Mouse (Mus musculus): ENCODE results near the gene Crtc1.

Crtc1 gene

DNA sequence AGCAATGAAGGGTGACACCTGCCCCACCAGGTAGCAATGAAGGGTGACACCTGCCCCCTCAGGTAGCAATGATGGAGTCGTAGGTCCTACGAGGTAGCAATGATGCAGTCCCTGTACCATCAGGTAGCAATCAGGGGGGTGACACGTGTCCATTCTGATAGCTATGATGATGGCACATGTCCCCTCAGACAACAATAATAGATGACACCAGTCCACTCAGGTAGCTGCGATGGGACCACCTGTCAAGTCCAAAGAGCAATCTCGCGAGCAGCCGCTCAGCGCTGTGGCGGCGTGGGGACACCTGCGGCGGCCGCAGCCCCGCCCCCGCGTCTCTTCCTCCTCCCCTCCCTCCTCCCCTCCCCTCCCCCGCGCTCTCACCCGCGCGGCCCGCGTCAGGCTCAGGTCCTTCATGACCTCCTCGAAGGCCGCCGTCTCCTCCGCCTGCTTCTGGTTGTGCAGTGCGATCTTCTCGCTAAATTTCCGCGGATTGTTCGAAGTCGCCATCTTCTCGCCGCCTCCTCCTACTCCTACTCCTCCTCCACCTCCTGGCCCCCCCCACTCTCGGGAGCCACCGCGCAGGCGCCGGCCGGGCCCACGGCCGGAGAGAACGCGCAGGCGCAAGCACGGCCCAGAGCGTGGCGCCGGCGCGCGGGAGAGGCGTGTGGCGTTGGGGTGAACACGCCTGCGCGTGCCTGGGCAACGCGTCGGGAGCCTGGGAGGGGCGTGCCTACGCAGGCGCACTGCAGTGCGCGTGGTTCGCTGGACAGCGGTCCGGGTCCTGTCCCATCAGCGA is at the start of gene Crtc1:
Crtc1 (minus strand) TSS at position 525 of the 793 bp plus-strand sequence.
- peak; percentile 94 to 97 for DNase-seq (ENCODE audit: low spot score in 2 of 2)

DNA sequence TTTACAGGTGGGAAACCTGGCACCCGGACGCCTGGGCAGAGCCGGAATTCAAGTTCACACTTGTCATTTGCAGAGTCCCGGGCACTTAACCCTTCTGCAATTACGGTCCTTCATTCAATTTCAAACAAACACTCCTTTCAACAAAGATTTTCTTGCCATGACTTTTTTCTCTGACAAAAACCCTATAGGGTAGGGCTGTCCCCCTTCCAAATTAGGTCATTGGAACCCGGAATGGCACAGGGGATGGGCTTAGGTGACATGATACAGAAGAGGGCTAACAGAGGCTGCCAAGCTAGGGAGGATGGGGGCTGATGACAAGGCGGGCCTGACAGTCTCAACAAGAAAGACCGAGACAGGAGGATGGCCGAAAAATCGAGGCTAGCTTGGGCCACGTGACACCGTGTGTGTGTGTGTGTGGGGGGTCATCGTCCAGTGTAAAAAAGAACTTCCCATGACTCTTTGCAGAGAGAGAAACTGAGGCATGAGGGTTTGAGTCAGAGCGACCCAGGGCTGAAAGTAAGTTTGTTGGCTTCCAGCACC is 49.6 kb upstream of the Crtc1 start:
- DNase-seq (ENCODE audit: low spot score in 2 of 2), result no peak

DNA sequence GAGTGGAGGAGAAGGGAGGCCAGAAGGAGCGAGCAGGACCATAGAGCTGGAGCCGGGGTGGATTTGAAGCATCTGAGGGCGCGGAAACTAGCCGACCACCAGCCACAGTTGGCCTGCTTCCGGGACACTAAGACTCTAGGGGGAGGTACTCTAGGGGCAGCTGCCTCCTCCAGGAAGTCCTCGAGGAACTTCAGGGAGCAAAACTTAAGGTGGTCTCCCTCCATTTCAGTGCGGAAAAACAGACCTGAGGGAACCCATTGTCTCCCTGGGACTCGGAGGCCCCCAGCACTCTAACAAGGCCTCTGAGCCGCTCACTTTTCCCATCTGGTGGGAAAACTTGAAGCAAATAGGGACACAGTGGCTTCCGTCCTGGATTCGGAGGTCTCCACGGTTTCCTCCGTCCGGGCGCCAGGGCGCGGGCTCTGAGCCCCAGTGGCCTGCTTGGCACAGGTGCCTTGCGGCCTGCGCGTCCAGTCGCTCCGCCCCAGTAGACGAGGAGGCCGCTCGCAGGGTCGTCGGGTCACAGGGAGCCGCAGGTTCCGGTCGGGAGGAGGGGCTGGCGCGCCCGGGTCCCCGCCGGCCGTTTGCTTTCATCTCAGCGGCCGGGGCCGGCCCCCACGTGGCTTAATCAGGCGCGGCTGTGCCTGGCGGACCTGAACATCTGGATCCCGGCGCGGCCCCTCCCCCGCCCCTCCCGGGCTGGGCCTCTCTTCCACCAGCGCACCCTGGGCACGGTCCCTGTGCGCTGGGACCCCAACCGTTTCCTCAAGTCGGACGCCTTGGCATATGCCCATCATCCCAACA is 48.8 kb upstream of the Crtc1 start:
- no peak for DNase-seq (ENCODE audit: low spot score in 2 of 2)

DNA sequence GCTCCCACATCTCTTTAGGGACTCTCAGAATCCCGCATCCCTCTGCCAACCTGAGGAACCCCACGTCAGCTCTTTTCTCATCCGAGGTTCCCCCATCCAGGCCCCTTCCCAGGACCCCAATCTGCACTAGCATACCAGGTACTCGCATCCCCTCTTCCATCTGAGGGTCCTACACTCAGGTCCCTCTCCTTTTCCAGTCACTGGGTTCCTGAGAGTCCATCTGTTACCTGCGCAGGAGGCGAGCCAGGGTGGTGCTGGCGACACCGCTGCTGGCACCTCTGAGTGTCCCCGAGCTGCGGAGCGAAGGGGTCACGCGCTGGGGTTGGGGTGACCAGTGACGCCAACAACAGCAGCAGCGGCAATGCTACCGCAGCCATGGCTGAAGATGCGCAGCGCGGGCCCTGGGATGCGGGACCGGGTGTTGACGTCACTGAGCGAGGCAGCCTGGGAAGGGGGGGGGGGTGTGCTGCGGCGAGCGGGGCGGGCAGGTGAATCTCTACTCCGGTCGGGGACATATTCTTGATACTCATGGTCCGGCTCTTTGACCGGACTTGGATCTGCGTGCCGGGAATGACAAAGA is 47.7 kb upstream of the Crtc1 start, which contains the start of gene Tmem59l:
Tmem59l (minus strand) TSS at position 418 of the 580 bp plus-strand sequence.
- DNase-seq (ENCODE audit: low spot score in 2 of 2), result no peak

DNA sequence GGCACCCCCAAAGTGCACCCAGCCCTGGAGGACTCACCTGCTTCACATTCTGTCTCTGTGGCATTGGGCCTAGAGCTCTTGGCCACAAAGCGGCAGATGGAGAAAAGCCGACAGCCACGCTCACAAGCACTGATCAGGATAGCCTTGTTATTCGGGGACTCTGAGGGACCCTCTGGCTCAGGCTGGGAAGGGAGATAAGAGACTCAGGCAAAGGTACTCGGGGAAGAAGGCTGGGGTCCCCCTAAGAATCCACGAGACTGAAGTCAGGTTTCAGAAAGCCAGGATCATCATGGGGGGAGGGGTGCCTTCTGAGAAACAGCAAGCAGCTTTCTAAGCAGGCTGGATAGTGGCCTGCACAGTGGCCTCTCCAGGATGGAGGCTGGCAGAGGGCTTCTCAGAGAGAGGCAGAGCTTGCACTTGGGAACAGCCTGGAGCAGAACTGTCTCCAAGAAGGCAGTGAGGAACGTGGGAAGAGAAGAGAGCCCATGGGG is 46.9 kb upstream of the Crtc1 start:
- no peak for DNase-seq (ENCODE audit: low spot score in 2 of 2)

DNA sequence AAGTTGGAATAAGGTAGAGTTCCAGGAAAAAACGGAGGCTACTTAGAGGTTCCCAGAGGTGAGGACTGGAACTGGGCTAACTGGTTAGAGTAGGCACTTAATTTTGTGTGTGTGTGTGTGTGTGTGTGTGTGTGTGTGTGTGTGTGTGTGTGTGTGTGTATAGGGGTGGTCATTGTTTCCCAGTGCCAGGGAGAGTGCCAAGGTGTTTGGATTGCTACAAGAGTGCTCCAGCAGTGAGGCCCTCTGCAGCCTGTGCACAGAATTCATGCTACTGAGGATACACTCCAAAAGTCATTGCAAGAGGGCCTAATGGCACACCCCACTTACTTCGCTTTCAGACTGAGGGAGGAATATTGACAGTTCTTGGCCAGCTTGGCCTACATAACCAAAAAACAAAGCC is 43.6 kb upstream of the Crtc1 start:
- no peak for DNase-seq (ENCODE audit: low spot score in 2 of 2)

DNA sequence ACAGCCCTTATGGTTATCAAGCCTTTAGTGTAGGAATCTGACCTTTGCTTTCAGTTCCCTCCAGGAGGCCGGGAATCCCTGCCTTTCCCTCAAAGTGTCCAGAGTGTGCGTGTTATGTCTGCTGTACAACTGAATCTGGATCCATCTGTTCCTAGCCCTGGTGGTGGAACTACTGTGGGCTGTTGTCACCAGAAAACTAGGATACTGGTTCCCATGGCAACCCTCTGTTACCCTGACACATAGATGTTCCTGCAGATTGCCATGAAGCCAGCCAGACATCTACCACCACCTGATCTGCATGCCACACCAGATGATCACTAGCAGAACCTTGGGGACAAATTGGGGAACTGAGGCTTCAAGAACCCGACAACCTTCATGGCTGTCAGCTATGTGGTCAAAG is 42.5 kb upstream of the Crtc1 start:
- no peak for DNase-seq (ENCODE audit: low spot score in 2 of 2)

DNA sequence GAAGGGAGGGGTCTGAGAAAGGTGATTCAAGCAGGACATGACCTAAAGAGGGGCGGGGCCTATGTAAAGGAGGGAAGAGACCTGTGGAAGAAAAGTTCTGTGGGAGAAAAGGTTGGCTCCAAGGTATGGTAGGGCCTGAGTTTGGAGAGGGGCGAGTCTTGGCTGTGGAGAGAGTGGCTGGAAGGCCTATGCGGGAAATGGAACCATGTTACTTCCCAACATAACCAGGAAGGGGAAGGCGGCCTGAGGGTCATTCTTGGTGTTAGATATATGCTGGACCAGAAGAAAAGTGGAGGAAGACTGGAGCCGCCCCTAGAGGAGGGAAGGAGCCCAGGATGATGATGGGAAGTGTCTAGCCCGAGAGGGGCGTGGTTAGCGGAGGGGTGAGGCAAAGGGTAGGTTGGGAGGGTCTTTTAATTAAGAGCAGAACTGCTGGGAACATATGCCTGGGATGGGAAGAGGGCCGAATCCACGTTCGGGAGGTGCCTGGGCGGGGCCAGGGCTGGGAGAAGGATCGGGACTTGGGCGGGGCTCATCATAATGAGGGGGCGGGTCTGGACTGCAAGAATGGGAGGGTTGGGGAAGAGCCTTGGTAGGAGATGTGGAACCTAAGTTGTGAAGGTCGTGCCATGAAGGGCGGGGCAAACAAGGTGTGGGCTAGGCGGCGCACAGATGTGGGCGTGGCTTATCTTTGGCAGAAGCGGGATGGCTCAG is 38.0 kb upstream of the Crtc1 start:
- no peak for DNase-seq (ENCODE audit: low spot score in 2 of 2)

DNA sequence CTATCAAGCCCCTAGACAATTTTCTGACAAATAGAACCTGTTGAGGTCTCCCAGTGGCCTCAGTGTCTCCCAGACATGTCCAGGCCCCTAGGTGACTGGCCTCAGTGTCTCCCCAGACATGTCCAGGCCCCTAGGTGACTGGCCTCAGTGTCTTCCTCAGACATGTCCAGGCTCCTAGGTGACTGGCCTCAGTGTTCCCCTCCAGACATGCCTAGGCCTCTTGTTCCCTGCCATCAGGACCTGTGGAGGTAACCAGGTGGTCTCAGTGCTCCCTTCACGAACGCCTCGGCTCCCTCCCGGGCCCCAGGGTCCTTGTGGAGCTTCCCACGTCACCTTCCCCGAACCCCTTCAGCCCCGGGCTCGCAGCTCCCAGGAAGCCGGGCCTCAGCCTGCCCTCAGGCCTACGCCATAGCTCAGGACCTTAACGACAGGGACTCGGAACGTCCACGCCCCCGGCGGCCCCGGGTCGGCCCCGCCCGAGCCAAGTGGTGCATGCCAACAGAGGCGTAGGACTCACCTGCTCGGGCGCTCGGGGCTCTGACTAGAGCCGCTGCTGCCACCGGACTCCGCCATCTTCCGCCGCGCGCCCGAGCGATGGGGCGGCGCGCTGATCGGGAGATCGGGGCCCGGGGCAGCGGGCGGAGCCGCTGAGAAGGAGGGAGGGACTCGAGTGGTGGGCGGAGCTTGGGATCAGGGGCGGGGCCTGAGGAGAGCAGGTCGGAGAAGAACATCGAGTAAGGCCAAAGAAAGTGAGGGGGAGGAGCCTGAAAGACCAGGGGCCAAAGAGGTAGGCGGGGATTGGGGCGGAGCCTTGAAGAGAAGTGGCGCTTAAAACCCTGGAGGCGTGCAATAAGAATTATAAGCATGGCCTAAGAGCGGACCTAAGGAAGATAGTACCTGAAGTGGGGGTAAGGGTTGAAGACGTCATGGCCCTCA is 37.2 kb upstream of the Crtc1 start, which contains the start of gene Klhl26:
Klhl26 (minus strand) TSS at position 636 of the 936 bp plus-strand sequence.
- peak; percentile 95 to 96 for DNase-seq (ENCODE audit: low spot score in 2 of 2)

DNA sequence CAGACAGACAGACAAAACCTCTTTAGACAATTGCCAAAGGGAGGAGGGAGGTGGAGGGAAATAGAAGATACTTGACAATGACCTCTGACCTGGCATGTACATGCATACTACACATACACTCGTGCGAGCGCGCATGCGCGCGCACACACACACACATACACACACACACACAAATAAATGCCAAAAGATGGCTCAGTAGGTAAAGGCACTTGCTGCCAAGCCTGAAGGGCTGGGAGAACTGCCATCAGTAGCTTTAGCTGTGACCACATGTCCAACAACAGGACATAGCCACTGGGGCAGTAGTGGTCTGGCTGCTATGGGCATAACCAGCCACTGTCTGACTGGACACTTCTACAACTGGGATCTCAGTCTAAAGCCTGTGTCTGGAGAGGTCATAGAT is 32.5 kb upstream of the Crtc1 start:
- DNase-seq (ENCODE audit: low spot score in 2 of 2), result no peak

DNA sequence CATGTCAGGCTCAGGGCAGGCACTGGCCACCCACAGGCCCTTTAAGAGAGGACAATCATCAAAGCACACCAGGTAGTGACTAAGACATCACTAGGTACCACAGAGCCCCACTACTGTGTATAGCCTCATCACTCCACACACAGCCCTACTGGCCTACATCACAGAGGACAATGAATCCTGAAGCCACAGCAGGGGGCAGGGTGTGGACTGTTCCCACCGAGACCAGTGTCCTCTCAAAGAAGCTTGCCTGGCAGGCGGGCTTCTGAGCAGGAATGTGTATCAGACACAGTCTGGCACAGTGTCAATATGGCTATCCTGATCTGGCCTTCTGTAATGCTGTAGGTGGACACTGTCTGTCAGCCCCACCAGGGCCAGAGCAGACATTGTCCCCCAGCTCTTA is 30.6 kb upstream of the Crtc1 start:
- no peak for DNase-seq (ENCODE audit: low spot score in 2 of 2)

DNA sequence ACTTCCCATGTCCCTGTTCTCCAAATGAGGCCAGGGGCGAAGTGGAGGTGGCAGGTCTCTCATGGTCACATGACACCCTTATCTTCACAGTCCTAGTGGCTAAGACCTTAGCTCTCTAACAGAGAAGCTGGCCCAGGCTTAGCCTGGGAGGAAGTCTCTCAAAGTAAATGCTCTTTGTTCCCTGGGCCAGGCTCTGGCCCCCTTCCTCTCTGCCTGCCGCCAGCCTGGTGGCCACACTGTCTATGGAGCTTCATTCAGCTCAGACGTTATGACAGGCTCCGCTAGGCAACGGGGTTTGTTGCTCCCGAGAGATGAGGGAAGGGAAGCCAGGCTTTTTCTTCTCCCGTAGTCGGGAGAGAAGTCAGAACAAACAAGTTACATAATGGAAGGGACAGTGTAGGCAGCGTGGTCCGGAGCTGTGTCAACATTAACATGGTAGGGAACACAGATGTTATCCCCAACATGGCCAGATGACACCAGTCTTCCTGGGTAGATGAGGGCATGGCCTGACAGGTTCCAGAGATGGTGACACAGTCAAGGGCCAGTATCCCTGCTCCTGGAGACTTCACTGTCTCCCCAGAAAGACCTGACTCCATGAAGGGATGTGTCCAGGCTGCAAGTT is 30.0 kb upstream of the Crtc1 start:
- DNase-seq (ENCODE audit: low spot score in 2 of 2), result no peak

DNA sequence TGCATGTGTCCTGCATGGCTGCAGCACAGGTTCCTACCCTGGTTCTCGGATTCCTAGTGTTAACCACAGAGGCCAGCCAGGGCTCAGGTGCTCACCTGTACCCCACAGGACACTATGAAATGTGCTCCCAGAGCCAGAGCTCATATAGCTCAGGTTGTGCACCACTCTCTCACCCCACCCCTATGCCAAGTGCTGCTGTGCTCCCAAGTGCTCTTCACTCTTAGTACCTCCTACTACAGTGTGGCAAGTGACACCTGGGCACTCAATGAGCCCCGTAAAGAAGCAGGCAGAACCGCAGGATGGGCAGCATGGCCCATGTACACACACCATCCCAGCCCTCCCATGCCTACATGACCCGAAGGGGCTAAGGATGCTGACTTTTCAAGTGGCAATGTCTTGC is 29.4 kb upstream of the Crtc1 start:
- DNase-seq (ENCODE audit: low spot score in 2 of 2), result no peak

DNA sequence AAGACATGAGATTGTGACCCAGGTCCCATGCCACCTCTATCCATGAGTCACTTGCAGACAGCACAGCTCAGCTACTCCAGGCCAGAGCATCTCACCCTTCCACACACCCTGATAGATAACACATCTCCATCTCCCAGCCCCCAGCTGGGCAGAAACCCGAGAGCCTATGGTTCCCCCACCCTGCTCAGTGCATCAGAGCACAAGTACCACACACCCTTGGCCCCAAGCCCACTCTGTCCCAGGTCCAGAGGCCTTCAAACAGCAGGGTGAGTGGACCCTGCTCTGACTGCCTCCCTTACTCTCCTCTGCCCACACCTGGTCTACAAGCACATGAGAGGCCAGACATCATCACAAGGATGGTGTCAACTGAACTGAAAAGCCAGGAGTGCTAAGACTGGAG is 28.5 kb upstream of the Crtc1 start:
- DNase-seq (ENCODE audit: low spot score in 2 of 2), result no peak

DNA sequence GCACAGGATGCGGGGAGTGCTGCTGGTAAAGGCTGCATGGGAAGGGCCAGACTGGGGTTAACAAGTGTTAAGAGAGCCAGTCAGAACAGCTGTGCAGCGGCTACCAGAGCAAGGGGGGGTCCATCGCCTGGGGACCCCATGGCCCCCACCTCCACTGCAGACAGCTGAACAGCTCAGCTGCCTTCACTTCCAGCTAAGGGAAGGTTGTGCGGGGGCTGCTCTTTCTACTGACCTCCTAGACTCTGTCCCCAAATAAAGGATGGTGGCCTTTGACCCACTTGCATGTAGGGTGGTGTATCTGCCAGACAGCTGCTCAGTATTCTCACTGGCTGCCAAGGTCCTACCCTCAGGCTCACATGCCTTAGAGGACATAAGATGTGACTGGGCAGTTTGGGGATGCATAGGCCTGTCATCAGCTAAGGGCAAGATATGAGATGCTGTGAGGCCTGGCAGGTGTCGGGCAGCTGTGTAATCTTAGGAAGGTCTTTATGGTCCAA is 27.9 kb upstream of the Crtc1 start:
- DNase-seq (ENCODE audit: low spot score in 2 of 2), result no peak

DNA sequence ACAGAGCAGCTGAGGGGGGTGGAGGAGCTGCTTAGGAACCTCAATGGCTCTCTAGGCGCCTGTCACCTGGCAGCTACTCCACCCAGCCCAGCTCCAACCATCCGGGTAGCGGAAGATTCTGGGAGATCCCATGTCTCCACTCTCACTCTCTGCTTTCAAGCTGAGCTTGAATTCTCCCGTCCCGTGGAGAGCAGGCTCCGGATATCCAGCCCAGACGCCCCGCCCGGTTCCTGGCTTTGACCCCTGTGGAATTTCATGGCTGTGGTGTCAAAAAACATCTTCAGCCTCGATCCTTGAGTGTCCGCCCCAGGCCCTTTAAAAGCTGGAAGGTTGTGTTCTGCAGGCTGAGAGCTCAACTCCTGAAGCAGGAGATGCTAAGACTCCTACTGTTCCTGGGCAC is 27.4 kb upstream of the Crtc1 start:
- DNase-seq (ENCODE audit: low spot score in 2 of 2), result peak in 1 of 2 experiments; percentile 40

DNA sequence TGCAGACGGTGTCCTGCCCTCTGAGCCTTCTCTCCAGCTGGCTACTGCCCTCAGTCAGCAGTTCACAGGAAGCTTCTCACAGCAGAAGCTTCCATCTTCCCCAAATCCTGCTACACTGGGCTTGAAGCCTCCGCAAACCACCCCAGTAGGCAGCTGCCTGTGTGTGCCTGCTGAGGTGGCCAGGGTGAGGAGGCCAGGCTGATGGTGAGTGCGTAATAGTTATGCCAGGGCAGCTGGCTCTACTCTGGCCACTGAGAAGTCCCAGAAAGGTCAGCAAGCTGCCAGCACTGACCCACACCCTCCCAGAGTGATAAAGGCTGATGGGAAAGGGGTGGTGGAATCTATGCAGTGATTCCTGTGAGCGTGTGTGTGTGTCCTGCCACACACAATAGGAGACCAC is 26.9 kb upstream of the Crtc1 start:
- DNase-seq (ENCODE audit: low spot score in 2 of 2), result no peak

DNA sequence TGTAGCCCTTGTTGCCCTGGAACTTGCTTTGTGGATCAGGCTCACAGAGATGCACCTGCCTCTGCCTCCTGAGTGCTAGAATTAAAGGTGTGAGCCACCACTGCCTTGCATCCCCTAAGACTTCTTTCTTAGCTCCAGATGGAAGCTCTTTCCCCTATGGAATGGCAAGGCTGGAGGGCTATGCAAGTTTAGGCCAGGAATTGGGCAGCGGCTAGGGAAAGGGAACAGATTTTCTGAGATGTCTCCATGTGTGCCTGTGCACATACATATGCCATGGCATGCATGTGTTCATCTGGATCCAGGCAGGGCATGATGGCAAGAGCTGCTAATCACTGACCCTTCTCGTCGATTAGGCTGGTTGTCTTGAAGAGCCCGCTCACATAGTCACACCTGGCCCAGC is 26.3 kb upstream of the Crtc1 start:
- DNase-seq (ENCODE audit: low spot score in 2 of 2), result no peak

DNA sequence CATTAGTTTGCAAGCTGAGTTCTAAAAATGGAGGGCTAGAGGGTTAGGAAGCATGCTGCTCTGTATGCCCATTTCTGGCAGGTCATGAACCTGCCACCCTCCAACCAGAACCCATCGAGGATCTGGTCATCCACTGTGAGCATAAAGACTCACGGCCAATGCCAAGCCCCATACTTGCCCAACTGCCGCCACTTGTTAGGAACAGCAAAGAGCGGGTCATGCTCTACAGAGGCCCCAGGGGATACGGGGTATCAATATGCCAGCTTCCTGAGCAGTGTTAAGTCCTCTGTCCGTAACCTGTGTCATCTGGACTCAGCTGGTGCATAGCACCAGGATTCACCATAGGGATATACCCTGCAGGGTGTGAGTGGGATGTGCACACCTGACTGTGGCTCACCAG is 24.8 kb upstream of the Crtc1 start:
- DNase-seq (ENCODE audit: low spot score in 2 of 2), result no peak

DNA sequence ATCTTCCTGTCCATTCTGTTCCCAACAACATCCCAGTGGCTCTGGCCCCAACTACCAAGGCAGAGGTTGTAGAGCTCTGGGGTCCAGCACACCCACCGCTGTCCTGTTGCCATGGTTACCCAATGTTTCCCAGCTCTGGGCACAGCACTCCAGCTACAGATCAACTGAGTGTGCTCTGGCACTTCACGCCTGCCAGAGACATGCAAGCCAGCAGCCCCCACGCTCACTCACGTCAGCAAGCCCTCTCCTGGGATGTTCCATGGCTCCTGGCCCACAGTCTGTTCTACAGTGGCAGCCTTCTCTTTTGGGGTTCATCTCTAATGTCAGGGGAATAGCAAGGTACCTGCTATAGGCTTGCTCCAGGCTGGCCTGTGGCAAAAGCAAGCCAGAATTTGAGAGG is 23.9 kb upstream of the Crtc1 start:
- peak in 1 of 2 experiments; percentile 58 for DNase-seq (ENCODE audit: low spot score in 2 of 2)

Measured in urinary bladder, postnatal 36 days (tissue).